Mouse (Mus musculus) kidney, postnatal 0 days (tissue): ENCODE data around the gene Gm5426. TPM values are rescaled to one million over a fixed set of nuclear protein-coding genes. Genes with fewer than 3 reads are reported as not detected.

Experiments used
- ATAC-seq: fragments of 200-750 bp; cut with Nextera tagmentation; replicated peaks from 2 replicates; pipeline ENCODE4 v1.8.0; 2017; ENCODE audit warnings: low read depth, moderate number of reproducible peaks, moderate TSS enrichment, moderate library complexity; ENCODE audit not compliant: low FRiP score
- DNase-seq: peaks from one replicate; pipeline ENCODE4 v3.0.0-alpha.2; 2016; ENCODE audit warnings: low spot score
- H3K27ac ChIP-seq: fragments of 300-500 bp; sonication (generic); 2 replicates; pipeline ENCODE4 v1.5.1; 2014; ENCODE audit warnings: mild to moderate bottlenecking
- H3K27me3 ChIP-seq: fragments of 300-500 bp; sonication (generic); 2 replicates; pipeline ENCODE4 v1.6.1; 2014; ENCODE audit warnings: low read length, mixed read lengths; ENCODE audit not compliant: insufficient read depth
- H3K36me3 ChIP-seq: fragments of 300-500 bp; sonication (generic); 2 replicates; pipeline ENCODE4 v1.6.1; 2014; ENCODE audit warnings: low read length, mixed read lengths; ENCODE audit not compliant: insufficient read depth
- H3K4me1 ChIP-seq: fragments of 300-500 bp; sonication (generic); replicated peaks from 2 replicates; pipeline ENCODE4 v1.6.1; 2014; ENCODE audit warnings: antibody characterized with exemption, low read length, mixed read lengths; ENCODE audit not compliant: insufficient read depth
- H3K4me2 ChIP-seq: fragments of 300-500 bp; sonication (generic); 2 replicates; pipeline ENCODE4 v1.6.1; 2014; ENCODE audit warnings: mild to moderate bottlenecking, low read length, moderate library complexity, mixed read lengths
- H3K4me3 ChIP-seq: fragments of 300-500 bp; sonication (generic); replicated peaks from 2 replicates; pipeline ENCODE4 v1.5.1; 2014; ENCODE audit warnings: low read depth, low read length
- H3K9ac ChIP-seq: fragments of 300-500 bp; sonication (generic); 2 replicates; pipeline ENCODE4 v1.6.1; 2014; ENCODE audit warnings: low read depth, low read length
- H3K9me3 ChIP-seq: fragments of 300-500 bp; sonication (generic); replicated peaks from 2 replicates; pipeline ENCODE4 v1.6.1; 2016; ENCODE audit warnings: low read length, inconsistent platforms, mixed read lengths
- CTCF ChIP-seq: IDR thresholded peaks from 2 replicates; pipeline ENCODE4 v1.5.1; 2016; ENCODE audit warnings: antibody characterized with exemption, low read depth, mild to moderate bottlenecking, moderate library complexity
- WGBS: fragments of 180-500 bp; shearing (Covaris S2); extraction: QIAGEN DNeasy Blood & Tissue Kit; methylation state at CpG from one replicate; pipeline ENCODE4 v1.1.7; 2014; 5-methylcytosine and 5-hydroxymethylcytosine counted together
- polyA plus RNA-seq: library from polyadenylated mRNA; unstranded; fragments of >200 nt; fragmentation: Nextera tagmentation; extraction: Ambion mirVana; gene quantifications from 2 replicates; pipeline ENCODE4 v1.2.1, GENCODE M21; 2015

The Gm5426 gene
- polyA plus RNA-seq, 1 experiment from 2014 or later: not detected

- ATAC-seq (no peak), DNase-seq (no peak)
- Histone ChIP-seq H3K4me1 (no peaks in the 10 kb centered on the region), H3K9me3 (no peaks in the 10 kb centered on the region), H3K36me3 (no peaks in the 10 kb centered on the region), H3K27me3 (no peaks in the 10 kb centered on the region), H3K9ac (no peak overlapping the region), H3K4me3 (no peak overlapping the region), H3K4me2 (no peak overlapping the region), H3K27ac (no peak overlapping the region)
- TF ChIP-seq CTCF: no peak
Measured at GRCm38 (mm10) chr10:96171546-96171945, 35.1 kb downstream of the Gm5426 start.

- no peaks in the 10 kb centered on the region for H3K36me3 ChIP-seq
- no peak for TF ChIP-seq CTCF
- DNase-seq (peak; percentile 49), ATAC-seq (no peak)
- no peak overlapping the region for H3K4me3 ChIP-seq
- 56% methylated on average over 4 of the region's 4 CpGs for WGBS
- no peaks in the 10 kb centered on the region for H3K4me1 ChIP-seq
- H3K27me3 ChIP-seq: no peaks in the 10 kb centered on the region
- no peak overlapping the region for H3K9ac ChIP-seq
- no peak overlapping the region for H3K4me2 ChIP-seq
- H3K9me3 ChIP-seq: no peaks in the 10 kb centered on the region
- no peak overlapping the region for H3K27ac ChIP-seq
Measured at GRCm38 (mm10) chr10:96172964-96173363, 36.6 kb downstream of the Gm5426 start.

- Histone ChIP-seq H3K27ac (no peak overlapping the region), H3K4me1 (no peaks in the 10 kb centered on the region), H3K27me3 (no peaks in the 10 kb centered on the region), H3K36me3 (no peaks in the 10 kb centered on the region), H3K9me3 (no peaks in the 10 kb centered on the region), H3K4me2 (no peak overlapping the region), H3K9ac (no peak overlapping the region), H3K4me3 (no peak overlapping the region)
- DNase-seq: no peak
- TF ChIP-seq CTCF: no peak
- ATAC-seq: no peak
- 53% methylated on average over 10 of the region's 10 CpGs for WGBS
Measured at GRCm38 (mm10) chr10:96173771-96174170, 37.4 kb downstream of the Gm5426 start.

- Histone ChIP-seq H3K27me3 (no peaks in the 10 kb centered on the region), H3K4me2 (no peak overlapping the region), H3K4me1 (no peaks in the 10 kb centered on the region), H3K9ac (no peak overlapping the region), H3K27ac (no peak overlapping the region), H3K9me3 (no peaks in the 10 kb centered on the region), H3K36me3 (no peaks in the 10 kb centered on the region), H3K4me3 (no peak overlapping the region)
- TF ChIP-seq CTCF: no peak
- 92% methylated on average over 6 of the region's 6 CpGs for WGBS
- no peak for DNase-seq
- no peak for ATAC-seq
Measured at GRCm38 (mm10) chr10:96176916-96177315, 40.5 kb downstream of the Gm5426 start.

- TF ChIP-seq CTCF: no peak
- Histone ChIP-seq H3K27ac (no peak overlapping the region), H3K9ac (no peak overlapping the region), H3K4me3 (no peak overlapping the region), H3K4me2 (no peak overlapping the region), H3K36me3 (no peaks in the 10 kb centered on the region), H3K9me3 (no peaks in the 10 kb centered on the region), H3K27me3 (no peaks in the 10 kb centered on the region), H3K4me1 (no peaks in the 10 kb centered on the region)
- no peak for DNase-seq
- ATAC-seq: no peak
- WGBS: 79% methylated on average over 12 of the region's 12 CpGs
Measured at GRCm38 (mm10) chr10:96180554-96181397, 44.4 kb downstream of the Gm5426 start.

GRCm38 (mm10) chr10:96181398-96181790 is 45.0 kb downstream of the Gm5426 start:
- no peaks in the 10 kb centered on the region for H3K27me3 ChIP-seq
- H3K36me3 ChIP-seq: no peaks in the 10 kb centered on the region
- 85% methylated on average over 5 of the region's 5 CpGs for WGBS
- no peak overlapping the region for H3K4me2 ChIP-seq
- H3K4me3 ChIP-seq: no peak overlapping the region
- DNase-seq (no peak), ATAC-seq (no peak)
- H3K27ac ChIP-seq: no peak overlapping the region
- no peak for TF ChIP-seq CTCF
- no peaks in the 10 kb centered on the region for H3K9me3 ChIP-seq
- H3K4me1 ChIP-seq: no peaks in the 10 kb centered on the region
- no peak overlapping the region for H3K9ac ChIP-seq
